In the genomic region with DNA sequence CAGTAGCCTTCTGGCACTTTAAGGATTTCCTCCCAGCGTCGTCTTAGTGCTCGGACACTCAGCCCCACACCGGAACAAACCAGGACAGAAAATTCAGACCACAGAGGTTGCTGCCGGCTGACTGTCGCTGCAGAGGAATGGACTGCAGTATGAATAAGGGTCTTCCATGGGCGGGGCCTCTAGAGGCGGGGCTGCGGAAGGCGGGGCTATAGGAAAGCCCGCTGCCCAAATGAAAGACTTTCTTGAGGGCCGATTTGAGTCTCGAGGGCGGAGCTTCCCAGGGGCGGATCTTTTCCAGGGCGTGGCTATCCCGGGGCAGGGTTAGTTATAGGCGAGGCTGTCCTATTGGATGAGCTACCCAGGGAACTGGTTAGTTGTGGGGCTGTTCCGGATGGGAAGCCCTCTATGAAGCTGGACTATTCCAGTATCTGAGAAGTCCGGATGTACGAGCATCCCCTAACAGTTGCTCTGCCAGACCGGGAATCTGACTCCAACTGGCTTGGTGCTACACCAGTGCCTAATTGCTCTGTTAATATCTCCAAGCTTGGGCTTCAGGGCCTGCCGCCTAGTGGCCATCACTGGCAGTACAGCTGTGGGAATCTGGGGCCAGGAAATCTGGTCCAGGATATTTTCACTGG, we compare ENCODE assay signal across 8 mouse cellular contexts. TPM values are rescaled to one million over a fixed set of nuclear protein-coding genes. Genes with fewer than 3 reads are reported as not detected.
DNase-seq lines count a peak whose midpoint lies in the region; ATAC-seq lines count a peak whose summit lies in the region.

A gene (minus strand): TSS at position 343 of the 638 bp plus-strand sequence.

- peak within 1 kb of the TSS; percentile 22; the same call in 1 of the 2 replicates for H3K27ac ChIP-seq in embryonic facial prominence, embryonic 15.5 days (replicated peaks)
- H3K27ac ChIP-seq in limb, embryonic 12.5 days = no peak within 1 kb of the TSS
- H3K27ac ChIP-seq in midbrain, embryonic 14.5 days (replicated peaks; ENCODE audit: low read depth, low read length) = no peak within 1 kb of the TSS

- no peaks in the 10 kb centered on the region for H3K36me3 ChIP-seq in embryonic facial prominence, embryonic 15.5 days
- H3K36me3 ChIP-seq in limb, embryonic 12.5 days = no peaks in the 10 kb centered on the region
- H3K36me3 ChIP-seq in midbrain, embryonic 14.5 days (ENCODE audit: control insufficient read depth, insufficient read depth, low read length) = no peaks in the 10 kb centered on the region

- DNase-seq in 3134 (ENCODE audit: extremely low read depth, insufficient read length, low spot score) = peak; percentile 74
- DNase-seq in brain, adult 2 months (ENCODE audit: low read depth, low spot score) = peak; percentile 76
- DNase-seq in heart, adult 8-10 months (ENCODE audit: low spot score) = peak; percentile 92
- peak; percentile 91 to 93 for DNase-seq in kidney, adult 8-10 months
- DNase-seq in midbrain, embryonic 14.5 days = peak; percentile 85
- peak; percentile 14 to 52 for DNase-seq in spleen, postnatal 10 days (ENCODE audit: low spot score in 2 of 2)

- H3K27me3 ChIP-seq in embryonic facial prominence, embryonic 15.5 days = no peaks in the 10 kb centered on the region
- no peaks in the 10 kb centered on the region for H3K27me3 ChIP-seq in limb, embryonic 12.5 days
- H3K27me3 ChIP-seq in midbrain, embryonic 14.5 days (ENCODE audit: control insufficient read depth, insufficient read depth, low read length) = no peaks in the 10 kb centered on the region

- H3K9me3 ChIP-seq in embryonic facial prominence, embryonic 15.5 days (replicated peaks) = no peaks in the 10 kb centered on the region
- no peaks in the 10 kb centered on the region for H3K9me3 ChIP-seq in limb, embryonic 12.5 days
- H3K9me3 ChIP-seq in midbrain, embryonic 14.5 days (ENCODE audit: control insufficient read depth, low read length) = no peaks in the 10 kb centered on the region

- no peaks in the 10 kb centered on the region for H3K4me1 ChIP-seq in embryonic facial prominence, embryonic 15.5 days
- no peaks in the 10 kb centered on the region for H3K4me1 ChIP-seq in limb, embryonic 12.5 days (replicated peaks)
- H3K4me1 ChIP-seq in midbrain, embryonic 14.5 days (ENCODE audit: control insufficient read depth, insufficient read depth, low read length) = 0 out of 2 replicates have a peak, but pooled peaks cover 5% of the 10 kb centered on the region

- WGBS in embryonic facial prominence, embryonic 15.5 days = under 1% methylated on average over 23 of the region's 23 CpGs
- WGBS in limb, embryonic 12.5 days = under 1% methylated on average over 23 of the region's 23 CpGs
- WGBS in midbrain, embryonic 14.5 days = under 1% methylated on average over 23 of the region's 23 CpGs

- H3K4me2 ChIP-seq in embryonic facial prominence, embryonic 15.5 days (replicated peaks) = peak within 1 kb of the TSS; percentile 65
- peak within 1 kb of the TSS; percentile 59 for H3K4me2 ChIP-seq in limb, embryonic 12.5 days
- peak within 1 kb of the TSS; percentile 63 for H3K4me2 ChIP-seq in midbrain, embryonic 14.5 days (ENCODE audit: low read length)

- peak within 1 kb of the TSS; percentile 46 for H3K4me3 ChIP-seq in embryonic facial prominence, embryonic 15.5 days (replicated peaks)
- peak within 1 kb of the TSS; percentile 39 for H3K4me3 ChIP-seq in limb, embryonic 12.5 days (replicated peaks)
- peak within 1 kb of the TSS; percentile 36 for H3K4me3 ChIP-seq in midbrain, embryonic 14.5 days (replicated peaks; ENCODE audit: low read depth, low read length)

- H3K9ac ChIP-seq in embryonic facial prominence, embryonic 15.5 days = no peak within 1 kb of the TSS
- H3K9ac ChIP-seq in limb, embryonic 12.5 days (replicated peaks) = no peak within 1 kb of the TSS
- H3K9ac ChIP-seq in midbrain, embryonic 14.5 days (replicated peaks; ENCODE audit: low read length) = peak within 1 kb of the TSS; percentile 32

- peak; percentile 97 for ATAC-seq in embryonic facial prominence, embryonic 15.5 days (ENCODE audit: insufficient number of reproducible peaks, low FRiP score, low TSS enrichment, low read depth)
- ATAC-seq in limb, embryonic 12.5 days (ENCODE audit: insufficient number of reproducible peaks, insufficient read depth, low FRiP score, low TSS enrichment, low read depth) = peak; percentile 99
- ATAC-seq in midbrain, embryonic 14.5 days (ENCODE audit: low FRiP score, low TSS enrichment) = peak; percentile 95

RNA-seq across cellular contexts. Expression of the gene that starts here (rescaled TPM):
- 6.3 and 6.4 TPM in 2 replicates for polyA plus RNA-seq in embryonic facial prominence, embryonic 15.5 days (2015; fragmentation: Nextera tagmentation; extraction: Ambion mirVana)
- total RNA-seq in heart, adult 8-10 months (2022) = 1 to 10 TPM; 3.1 to 4.0 (median 3.4) TPM
- 5.3 and 5.6 TPM in 2 replicates for polyA plus RNA-seq in limb, embryonic 12.5 days (2016; fragmentation: Nextera tagmentation; extraction: Ambion mirVana)
- polyA plus RNA-seq in midbrain, embryonic 14.5 days (2014; fragmentation: Nextera tagmentation; extraction: Ambion mirVana) = 0.46 and 0.93 TPM in 2 replicates

Comparison
In these comparisons a context has a peak if more than half of its experiments do, and no peak if none do; other contexts are left out.
1. Peak in DNase-seq, ATAC-seq, H3K4me3 ChIP-seq, H3K9ac ChIP-seq and H3K4me2 ChIP-seq in midbrain, embryonic 14.5 days; RNA of the gene not detected or under 1 TPM.
2. DNase-seq: peak in every context shown above with its lines; median percentile 92 in heart, adult 8-10 months; 92 in kidney, adult 8-10 months; 85 in midbrain, embryonic 14.5 days; 76 in brain, adult 2 months; 74 in 3134; 33 in spleen, postnatal 10 days.